Mouse (Mus musculus) lung, postnatal 0 days (tissue): ENCODE measurements at regions not wholly inside any gene's neighbourhood (a gene's known extent, or its start where the extent isn't known, plus 50 kb on each side); places are given as distances from the start of the nearest gene placed in this dataset.

Source experiments
- CTCF ChIP-seq: IDR thresholded peaks from 2 replicates; pipeline ENCODE4 v1.5.1; 2016; ENCODE audit warnings: antibody characterized with exemption, mild to moderate bottlenecking
- EP300 ChIP-seq: IDR thresholded peaks from 2 replicates; pipeline ENCODE4 v1.6.1; 2016; ENCODE audit warnings: antibody characterized with exemption, mild to moderate bottlenecking, control low read depth

GRCm38 (mm10) chr5:39418795-39419194 lies 336.5 kb downstream of the Hs3st1 start:
- TF ChIP-seq CTCF, result no peak
- TF ChIP-seq EP300, result no peak
